Mouse (Mus musculus): ENCODE measurements around the gene Chd9.
A peak's percentile ranks its signal among the peaks of the same experiment; 100 is the strongest.
"Not testable (repeated sequence)": the region's sequence is repeated elsewhere in the genome, so short reads cannot be mapped to it uniquely, and the experiment has no call there.

Gene Chd9

DNA sequence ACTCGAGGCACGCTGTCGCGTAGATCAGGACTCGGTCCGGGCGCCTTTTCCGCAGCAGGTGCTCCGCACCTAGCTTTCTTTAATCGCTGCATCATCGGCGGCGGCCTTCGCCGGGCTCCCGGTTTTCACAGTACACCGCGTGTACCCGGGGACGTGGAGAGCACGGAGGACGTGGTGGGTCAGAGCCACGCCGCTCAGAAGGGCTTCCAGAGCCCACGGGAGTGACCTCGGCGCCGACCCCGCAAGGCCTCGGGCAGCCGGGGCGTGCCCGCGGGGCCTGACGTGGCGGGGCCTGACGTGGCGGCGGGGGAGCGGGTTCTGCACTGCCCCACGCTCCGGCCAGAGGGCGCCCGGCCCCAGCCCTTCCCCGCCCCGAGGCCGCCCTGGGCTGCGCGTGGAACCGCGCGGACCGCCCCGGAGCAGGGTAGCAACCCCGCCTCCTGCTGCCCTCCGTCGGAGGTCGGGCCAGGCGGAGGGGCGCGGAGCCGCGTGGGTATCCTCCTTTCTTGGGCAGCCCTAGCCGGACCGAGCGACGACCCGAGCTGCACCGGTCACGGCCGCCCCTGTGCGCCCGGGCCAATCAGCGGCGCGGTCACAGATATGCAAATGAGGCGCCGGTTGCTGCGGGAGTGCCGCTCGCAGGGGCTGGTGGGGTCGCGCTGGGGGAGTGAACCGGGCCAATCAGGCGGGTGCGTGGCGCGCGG is 79.8 kb downstream of the Chd9 start:
- DNase-seq, result peak; percentile 100

DNA sequence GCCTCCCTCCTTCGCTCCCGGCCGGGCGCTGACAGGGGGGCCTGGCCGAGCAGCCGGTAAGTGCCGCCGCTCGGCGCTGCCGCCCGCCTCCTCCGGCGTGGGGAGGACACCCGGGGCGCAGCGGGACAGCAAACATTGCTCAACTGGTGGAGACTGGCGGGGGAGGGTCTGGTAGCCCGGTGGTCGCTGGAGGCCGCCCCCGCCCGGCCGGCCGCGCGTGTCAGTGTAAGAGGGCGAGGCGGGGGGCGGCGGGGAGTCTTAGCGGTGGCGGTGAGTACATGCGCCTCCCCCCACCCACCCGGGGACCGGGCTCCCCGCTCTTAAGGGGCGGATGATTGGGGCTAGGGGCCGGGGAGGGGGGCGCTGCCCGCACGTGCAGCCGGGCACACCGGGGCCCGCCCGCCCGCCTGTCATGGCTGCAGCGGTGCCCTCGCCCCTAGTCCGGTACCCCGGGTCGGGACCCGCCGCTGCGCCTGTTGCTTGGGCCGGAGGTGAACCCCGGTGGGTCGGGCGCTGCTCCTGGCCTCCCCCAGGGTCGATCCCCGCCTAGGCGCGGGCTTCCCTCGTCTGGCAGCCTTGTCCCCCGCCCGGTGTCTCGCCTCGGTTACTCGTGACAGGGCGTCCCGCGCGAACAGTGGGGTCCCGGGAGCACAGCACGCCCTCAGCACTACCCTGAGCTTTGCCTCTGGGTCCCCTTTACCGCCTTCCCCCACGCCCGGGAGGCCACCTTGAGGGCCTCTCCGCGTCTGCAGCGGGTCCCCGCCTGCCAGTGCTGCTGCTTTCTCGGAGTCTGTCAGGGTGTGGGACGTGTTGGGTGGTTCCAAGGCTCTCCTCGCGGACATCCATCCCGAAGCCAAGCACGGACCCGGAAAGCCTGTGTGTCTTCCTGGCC is 80.7 kb downstream of the Chd9 start:
- DNase-seq, result peak; percentile 98

DNA sequence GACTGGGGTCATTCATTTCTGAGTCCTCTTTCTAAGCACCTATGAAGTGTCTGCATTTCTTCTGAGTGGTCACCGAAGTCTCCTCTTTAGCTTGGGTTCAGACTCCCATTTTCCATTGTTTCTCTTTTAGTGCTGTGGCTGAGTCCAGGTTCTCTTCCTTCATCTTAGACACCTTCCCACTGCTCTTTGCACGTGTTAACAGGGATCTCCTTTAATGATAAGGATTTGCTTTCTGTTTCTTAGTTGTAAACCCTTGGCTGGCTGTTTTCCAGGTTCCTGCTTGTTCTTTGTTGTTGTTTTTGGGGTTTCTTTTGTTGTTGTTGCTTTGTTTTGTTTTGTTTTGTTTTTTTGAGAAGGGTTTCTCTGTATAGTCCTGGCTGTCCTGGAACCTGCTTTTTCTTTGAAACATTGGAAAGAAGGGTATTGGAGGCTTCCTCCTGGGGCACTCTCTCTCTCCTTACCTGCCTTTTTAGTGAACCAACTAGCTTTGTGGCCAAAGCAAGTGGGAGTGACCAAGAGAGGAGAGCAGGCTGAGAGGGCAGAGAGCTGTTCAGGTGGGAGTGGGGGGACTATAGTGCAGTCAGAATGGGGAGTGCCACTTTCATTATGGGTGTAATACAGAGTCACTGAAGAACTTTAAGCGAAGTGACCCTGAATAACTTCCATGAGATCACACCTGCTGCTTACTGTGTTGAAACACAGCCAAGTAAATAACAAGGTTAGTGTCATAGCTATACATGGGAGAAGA is 95.2 kb downstream of the Chd9 start:
- DNase-seq, result peak; percentile 42

DNA sequence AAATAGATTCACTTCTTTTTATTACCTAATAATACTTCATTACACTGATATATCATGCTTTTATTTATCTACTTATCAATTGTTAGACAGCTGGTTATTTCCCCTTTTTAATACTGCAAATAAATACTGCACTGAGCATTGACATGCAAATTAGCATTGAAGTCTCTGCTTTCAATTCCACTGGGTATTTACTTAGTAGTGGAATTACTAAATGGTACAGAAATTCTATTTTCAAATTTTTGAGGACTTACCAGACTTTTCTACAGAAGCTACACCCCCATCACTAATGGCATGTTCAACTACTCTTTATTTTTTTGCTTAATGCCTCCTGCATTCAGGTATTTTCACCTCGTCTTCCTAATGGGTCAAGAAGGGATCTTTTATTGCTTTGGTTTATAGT is 100.3 kb downstream of the Chd9 start:
- no peak for DNase-seq

DNA sequence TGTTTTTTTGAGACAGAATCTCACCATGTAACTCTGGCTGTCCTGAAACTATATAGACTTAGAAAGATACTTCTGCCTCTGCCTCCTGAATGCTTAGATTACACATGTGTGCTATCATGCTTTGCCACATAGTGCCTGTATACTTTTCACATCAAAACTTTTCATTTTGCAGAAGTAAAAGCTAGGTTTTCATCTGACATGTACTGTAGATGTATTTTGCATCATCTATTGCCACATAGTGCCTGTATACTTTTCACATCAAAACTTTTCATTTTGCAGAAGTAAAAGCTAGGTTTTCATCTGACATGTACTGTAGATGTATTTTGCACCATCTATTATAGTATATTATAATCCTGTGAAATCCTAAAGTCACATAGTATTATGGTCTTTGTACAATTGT is 102.0 kb downstream of the Chd9 start:
- not testable (repeated sequence) for DNase-seq

DNA sequence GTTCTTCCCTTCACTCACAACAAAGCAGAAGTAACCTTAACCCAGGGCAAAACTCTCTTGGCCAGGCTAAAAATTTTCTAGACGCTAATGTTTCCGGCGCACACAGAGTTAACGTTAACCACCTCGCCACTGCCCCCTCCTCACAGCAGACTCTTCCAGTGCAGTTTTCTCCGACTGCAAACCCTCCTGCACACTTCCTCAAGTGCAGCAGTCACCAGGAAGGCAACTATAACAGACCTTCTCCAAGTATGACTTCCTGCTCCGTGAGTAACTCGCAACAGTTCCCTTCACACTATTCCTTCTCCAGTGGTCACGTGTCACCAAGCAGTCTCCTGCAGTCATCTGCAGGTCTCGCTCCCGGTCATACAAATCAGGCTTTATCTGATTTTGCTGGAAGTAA is 104.8 kb downstream of the Chd9 start:
- no peak for DNase-seq

DNA sequence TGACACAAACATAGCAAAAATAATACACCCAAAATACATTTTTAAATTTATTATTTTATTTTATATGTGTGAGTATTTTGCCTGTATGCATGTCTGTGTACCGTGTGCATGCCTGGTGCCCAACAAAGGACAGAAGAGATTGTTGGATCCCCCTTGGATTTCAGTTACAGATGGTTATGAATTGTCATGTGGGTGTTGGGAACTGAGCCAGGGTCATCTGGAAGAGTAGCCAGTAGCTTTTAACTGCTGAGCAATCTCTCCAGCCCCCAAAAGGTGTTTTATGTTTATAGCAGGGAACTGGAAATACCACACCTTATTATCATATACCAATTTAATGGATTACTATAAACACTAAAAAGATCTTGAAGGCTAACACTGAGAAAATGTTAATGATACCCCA is 106.6 kb downstream of the Chd9 start:
- DNase-seq, result no peak

DNA sequence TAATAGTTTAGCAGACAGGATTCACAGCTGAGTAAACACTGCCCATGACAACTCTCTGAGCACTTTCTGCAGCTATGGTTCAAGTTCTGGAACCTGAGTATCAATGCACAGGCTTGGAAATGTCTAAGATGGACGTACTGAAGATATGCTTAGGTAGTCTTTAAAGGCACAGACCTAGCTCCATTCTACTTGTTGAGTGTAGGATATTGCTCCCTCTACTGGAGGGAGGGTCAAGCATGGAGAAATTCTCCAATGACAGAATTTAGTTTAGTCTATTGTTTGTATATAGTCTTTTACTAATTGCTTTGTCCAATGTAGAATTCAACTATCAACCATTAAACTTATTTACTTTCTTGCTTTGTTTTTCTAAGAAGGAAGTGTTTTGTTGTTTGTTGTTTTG is 108.7 kb downstream of the Chd9 start:
- no peak for DNase-seq

DNA sequence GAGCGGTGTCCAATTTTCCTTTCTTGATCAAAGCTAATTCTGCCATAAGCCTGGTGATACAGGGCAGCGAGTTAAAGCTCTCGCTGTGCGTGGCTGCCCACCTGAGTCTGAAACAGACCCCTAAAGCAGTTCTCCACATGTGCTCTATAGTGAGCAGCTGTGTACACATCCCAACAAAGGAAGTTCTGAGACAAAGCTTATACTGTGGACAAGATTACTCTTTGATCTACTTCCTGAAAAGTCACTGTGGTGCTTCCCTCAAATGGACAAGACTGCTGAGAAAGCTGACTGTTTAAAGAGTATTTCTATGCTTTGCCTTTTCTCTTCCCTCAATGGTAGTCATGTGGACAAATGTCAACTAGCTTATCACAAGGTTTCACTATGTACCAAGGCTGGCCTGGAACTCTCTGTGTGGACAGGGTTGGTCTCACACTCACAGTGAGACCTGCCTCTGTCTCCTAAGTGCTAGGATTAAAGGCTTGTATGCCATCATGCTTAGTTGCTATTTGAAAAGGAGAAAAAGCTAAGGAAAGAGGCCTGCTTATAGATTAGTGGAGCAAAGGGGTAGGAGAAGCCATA is 110.3 kb downstream of the Chd9 start:
- DNase-seq, result no peak

DNA sequence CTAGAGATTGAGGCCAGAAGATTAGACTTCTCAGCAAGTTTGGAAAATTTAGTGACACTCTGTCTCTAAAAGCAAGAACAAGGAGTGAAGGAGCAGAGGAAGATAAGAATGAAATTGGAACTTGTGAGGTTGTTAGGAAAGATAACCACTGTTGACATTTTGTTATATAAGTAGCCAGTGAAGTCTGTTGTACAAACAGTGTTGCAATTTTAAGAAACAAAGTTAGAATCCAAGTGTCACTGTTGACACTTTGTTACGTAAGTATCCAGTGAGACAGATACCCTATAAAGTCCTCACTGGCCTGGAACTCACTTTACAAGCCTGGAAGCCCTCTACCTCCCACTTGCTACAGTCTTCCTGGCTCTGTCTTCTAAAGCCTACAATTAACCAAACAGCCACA is 111.7 kb downstream of the Chd9 start:
- DNase-seq, result no peak

DNA sequence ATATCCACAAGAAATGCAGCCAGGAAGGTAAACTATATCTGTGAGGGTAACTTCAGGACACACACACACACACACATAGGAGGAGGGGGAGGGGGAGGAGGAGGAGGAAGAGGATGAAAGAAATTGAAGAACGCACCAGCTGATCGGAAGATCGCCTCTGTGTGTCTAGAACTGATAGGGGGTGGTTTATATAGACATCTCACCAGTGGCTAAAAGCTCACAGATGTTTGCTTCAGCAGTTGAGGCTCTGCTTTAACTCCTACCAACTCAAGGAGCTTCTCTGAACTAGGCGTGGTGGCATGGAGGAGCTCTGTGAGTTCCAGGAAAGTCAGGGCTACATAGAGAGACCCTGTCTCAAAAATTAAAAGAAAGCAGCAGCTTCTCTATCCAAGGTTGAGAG is 115.6 kb downstream of the Chd9 start:
- no peak for DNase-seq

DNA sequence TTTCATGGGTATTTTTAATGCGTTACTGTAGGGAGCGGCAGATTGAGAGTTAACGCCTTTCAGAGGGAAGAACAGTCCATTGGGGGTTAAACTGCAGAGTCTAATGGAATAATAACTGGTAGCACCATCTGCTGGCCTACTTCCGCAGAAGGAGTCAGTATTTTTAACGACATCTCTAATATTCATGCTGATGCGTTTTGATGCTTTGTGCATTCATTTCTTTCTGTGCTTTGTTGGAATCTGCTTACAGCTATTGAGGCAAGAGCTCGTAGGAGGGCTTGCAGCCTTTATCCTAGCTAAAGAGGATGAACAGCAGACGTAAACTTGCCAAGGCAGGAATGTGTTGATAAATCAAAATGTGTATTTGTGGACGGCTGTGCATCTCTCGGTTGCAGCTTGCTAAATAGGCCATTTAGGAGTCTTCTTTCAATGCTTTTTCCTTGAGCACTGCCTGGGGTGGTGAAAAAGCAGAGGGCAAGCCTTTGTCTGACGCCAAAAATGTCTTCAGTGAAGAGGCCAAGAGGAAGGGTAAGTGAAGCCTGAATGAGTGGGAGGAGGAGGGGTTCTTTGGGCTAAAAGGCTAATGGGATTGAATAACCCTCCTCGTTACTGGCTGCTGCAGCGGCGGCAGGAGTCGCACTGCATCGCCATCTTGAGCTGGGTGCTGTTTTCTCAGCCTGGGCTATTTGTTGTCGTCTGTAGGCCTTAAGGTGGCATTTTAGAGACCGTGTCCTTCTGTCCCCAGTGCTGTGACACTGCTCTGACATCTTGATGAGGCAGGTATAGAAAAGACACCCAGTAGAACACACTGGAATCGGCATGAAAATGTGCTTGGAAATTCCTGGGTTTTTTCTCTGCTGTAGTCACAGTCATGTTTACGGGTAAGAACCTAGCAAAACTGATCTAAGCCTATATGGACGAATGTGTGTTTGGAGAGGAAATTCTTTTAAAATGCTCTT is 126.9 kb downstream of the Chd9 start:
- DNase-seq, result peak; percentile 98

DNA sequence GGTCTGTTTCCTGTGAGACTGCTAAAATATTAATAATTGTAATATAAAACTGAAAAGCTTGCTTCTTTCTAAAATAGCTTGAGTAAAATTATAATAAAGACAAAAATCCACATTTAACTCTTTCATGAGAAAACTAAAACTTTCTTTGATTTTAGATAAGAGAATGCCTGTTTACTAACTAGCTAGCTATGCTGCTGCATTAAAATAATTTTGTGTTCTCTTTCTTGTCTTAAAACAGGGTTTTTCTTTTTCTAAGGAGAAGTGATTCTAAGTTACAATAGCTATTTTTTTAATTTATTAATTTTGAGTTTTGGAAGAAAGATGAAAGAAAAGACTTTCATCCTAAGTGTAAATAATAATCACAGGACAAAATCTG is 127.6 kb downstream of the Chd9 start:
- DNase-seq, result no peak

DNA sequence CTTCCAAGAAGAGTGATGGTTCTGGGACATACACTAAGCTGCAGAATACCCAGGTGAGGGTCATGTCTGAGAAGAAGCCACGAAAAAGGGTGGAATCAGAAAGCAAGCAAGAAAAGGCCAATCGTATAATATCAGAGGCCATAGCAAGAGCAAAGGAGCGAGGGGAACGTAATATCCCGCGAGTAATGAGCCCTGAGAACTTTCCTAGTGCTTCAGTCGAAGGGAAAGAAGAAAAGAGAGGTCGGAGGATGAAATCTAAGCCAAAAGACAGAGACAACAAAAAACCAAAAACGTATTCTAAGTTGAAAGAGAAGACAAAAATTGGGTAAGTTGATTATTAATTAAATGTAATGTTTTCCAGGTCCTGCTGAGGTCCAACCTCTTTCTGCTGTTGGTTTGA is 128.2 kb downstream of the Chd9 start:
- DNase-seq, result peak; percentile 40

DNA sequence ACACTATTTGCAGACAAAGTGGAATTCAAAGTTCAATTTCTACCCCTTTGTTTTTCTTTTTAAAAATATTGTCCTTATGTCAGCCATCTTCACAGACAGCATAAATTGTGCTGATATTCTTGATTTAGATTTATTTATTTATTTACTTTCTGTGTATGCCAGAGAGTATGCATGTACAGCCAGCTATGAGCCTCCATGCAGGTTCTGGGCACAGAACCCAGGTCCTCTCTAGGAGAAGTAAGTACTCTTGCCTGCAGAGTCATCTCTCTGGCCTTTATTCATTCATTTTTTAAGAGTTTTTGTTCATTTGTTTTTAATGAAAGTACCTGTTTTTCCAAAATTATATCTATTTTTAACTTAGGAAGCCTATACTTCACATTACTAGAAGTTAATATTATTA is 129.6 kb downstream of the Chd9 start:
- DNase-seq, result peak; percentile 33

DNA sequence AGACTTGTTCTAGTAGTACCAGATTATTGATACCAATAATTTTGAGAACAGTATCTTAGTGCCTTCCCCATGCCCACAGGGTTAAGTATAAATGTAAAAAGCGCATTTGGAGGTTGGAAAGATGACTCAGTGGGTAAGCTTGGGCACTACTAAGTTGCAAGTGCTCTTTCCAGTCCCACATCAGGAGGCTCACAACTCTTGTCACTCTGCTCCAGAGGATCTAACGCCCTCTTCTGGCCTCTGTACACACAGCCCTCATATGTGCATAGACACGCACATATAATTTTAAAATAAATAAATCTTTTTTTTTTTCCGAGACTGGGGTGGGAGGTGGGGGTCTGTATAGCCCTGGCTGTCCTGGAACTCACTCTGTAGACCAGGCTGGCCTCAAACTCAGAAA is 131.6 kb downstream of the Chd9 start:
- DNase-seq, result no peak

DNA sequence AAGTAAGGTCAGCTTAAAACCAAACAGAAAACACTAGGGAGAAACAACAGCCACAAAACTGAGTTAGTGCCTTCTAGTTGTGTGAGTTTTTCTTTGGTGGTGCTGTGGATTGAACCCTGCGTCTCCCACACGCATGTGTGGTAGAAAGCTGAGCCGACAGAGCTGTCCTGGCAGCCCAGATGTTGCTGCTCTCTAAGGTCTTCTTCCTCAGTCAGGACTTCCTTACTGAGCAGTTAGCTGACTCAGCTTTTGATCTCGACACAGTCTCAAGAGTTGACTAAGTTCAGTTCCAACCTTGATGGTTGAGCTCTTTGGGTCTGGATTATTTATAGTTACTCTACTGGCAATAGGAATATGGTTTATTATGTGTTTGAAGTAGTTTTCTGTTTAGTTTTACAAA is 133.5 kb downstream of the Chd9 start:
- DNase-seq, result peak; percentile 91

DNA sequence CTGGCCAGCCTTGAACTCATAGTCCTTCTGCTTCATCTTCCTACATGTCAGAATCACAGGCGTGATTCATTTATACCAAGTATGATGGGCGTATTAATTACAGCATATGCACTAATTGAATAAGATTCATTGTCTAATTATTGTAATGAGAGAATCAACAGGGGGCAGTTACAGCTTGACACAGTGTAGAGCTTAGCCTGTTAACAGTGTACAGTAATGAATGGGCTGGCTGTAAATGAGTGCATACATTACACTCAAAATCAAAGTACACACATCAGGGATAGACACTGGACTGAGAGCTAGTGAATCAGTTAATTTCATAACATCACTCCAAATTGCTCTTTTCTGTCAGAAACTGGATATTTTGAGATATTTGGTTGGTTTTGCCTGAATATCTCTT is 135.9 kb downstream of the Chd9 start:
- DNase-seq, result no peak

DNA sequence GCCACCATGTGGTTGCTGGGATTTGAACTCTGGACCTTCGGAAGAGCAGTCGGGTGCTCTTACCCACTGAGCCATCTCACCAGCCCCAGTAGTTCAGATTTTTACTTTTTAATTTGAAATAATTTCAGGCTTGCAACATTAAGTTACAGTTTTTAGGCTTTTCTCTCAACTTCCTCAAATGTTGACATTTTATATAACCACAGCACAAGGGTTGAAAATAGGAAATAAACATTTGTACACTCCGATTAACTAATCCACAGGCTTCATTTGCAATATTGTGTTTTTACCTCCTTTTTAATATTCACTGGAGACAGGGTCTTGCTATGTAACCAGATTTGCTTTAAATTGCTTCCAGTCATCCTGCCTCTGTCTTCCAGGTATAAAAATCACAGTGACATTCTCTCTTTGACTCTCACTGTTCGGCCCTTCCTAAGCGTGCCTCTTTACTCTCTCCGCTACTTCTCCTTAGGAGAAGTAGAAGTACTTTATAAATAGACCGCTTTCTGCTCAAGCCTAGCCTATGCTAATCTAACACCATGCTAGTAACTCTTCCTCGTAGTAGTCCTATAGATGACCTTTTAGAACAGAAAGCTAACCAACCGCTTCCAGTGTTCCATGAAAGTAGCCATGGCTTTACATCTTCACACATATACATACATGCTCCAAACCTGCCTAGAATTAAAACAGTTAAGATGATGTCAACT is 137.5 kb downstream of the Chd9 start:
- DNase-seq, result no peak

DNA sequence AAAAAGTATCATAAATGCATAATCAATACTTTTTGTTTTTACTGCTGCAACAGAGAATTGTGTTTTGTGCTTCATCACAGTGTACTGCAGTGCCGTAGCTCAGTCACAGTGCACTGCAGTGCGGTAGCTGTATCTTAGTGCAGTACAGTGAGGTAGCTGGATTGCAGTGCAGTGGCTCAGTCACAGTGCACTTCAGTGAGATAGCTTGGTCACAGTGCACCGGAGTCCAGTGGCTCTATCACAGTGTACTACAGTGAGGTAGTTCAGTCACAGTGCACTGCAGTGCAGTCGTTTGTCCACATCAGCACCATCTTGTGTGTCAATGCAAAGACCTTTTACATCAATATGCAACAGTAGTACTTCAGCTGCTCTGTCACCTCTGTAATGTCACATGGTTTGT is 140.2 kb downstream of the Chd9 start:
- peak; percentile 86 for DNase-seq

DNA sequence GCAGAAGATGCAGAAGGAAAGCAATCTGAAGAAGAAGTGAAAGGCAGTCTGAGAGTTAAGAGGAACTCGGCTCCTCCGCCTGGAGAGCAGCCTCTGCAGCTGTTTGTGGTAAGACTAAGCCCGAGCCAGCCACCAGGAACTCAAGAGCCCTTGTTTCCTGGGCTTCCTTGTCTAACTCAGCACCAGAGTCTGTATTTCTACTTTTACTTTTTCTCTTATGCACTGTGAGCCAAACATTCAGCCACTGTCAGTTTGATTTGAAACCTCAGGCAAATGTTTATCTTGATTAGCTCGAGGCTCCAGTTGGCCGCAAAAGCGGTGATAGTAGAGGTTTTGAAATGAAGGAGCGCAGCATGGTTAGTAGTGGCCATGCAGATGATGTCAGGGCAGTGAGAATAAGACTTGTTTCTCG is 148.8 kb downstream of the Chd9 start:
- peak; percentile 95 for DNase-seq

DNA sequence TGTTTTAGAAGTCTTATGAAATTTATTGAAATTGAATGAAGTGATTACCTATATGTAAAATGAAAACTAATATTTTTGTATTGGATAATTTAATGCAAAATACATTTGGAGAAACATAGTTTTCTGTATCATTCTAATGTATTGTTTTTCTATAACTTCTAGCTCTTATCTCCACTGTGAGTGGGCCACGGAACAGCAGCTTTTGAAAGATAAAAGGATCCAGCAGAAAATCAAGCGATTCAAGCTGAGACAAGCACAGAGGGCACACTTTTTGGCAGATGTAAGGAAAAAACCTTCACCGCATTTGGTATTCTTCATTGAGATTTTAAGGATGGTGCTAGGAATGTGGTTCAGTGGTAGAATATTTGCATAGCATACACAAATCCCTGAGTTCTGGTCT is 150.6 kb downstream of the Chd9 start:
- no peak for DNase-seq

Measured in heart, adult 11 months (tissue).